Mouse (Mus musculus): ENCODE measurements around the gene Syngr2.
"Not testable (repeated sequence)": the region's sequence is repeated elsewhere in the genome, so short reads cannot be mapped to it uniquely, and the experiment has no call there.

GRCm38 (mm10) chr11:117788481-117788880 lies 21.0 kb upstream of the Syngr2 start:
- peak; percentile 33; the same call in 1 of the 3 replicates for TF ChIP-seq TAL1 (IDR thresholded peaks at IDR 0.05; ENCODE audit: low read length)
- TF ChIP-seq GATA1 (IDR thresholded peaks at IDR 0.05; ENCODE audit: low read length), result not testable (repeated sequence)
